Mouse (Mus musculus): ENCODE measurements at regions not wholly inside any gene's neighbourhood (a gene's known extent, or its start where the extent isn't known, plus 50 kb on each side); places are given as distances from the start of the nearest gene placed in this dataset.

- peak overlapping the region; percentile 73 for H3K27ac ChIP-seq (replicated peaks; ENCODE audit: insufficient read depth, low read depth, low read length)
- no peaks in the 10 kb centered on the region for H3K27me3 ChIP-seq (ENCODE audit: control insufficient read depth, insufficient read depth, low read length)
- TF ChIP-seq CTCF (IDR thresholded peaks at IDR 0.05; ENCODE audit: low read depth, low read length) (no peak), POLR2A (IDR thresholded peaks at IDR 0.05; ENCODE audit: extremely low read depth, insufficient read depth, low read length) (no peak)
- no peaks in the 10 kb centered on the region for H3K36me3 ChIP-seq (ENCODE audit: control insufficient read depth, insufficient read depth, low read length)
- no peak overlapping the region for H3K4me3 ChIP-seq (ENCODE audit: insufficient read depth, low read depth, low read length)
- H3K79me2 ChIP-seq (ENCODE audit: control insufficient read depth, insufficient read depth, low read length), result no peaks in the 10 kb centered on the region
- H3K4me1 ChIP-seq (ENCODE audit: control insufficient read depth, insufficient read depth, low read length), result peaks cover 14% of the 10 kb centered on the region
- DNase-seq (ENCODE audit: extremely low read depth, low read depth, low spot score), result peak; percentile 93
- no peak overlapping the region for H3K9ac ChIP-seq (ENCODE audit: low read depth, low read length)
- 27% methylated on average over 3 of the region's 3 CpGs for WGBS
Measured at GRCm38 (mm10) chr8:116334101-116334500, 170.7 kb upstream of the Dynlrb2 start.

GRCm38 (mm10) chr8:116320014-116320680 lies 184.6 kb upstream of the Dynlrb2 start:
- Histone ChIP-seq H3K4me3 (ENCODE audit: insufficient read depth, low read depth, low read length) (no peak overlapping the region), H3K27ac (replicated peaks; ENCODE audit: insufficient read depth, low read depth, low read length) (no peak overlapping the region), H3K4me1 (ENCODE audit: control insufficient read depth, insufficient read depth, low read length) (no peaks in the 10 kb centered on the region), H3K9ac (ENCODE audit: low read depth, low read length) (no peak overlapping the region), H3K27me3 (ENCODE audit: control insufficient read depth, insufficient read depth, low read length) (no peaks in the 10 kb centered on the region), H3K79me2 (ENCODE audit: control insufficient read depth, insufficient read depth, low read length) (no peaks in the 10 kb centered on the region), H3K36me3 (ENCODE audit: control insufficient read depth, insufficient read depth, low read length) (no peaks in the 10 kb centered on the region)
- TF ChIP-seq CTCF (IDR thresholded peaks at IDR 0.05; ENCODE audit: low read depth, low read length) (no peak), POLR2A (IDR thresholded peaks at IDR 0.05; ENCODE audit: extremely low read depth, insufficient read depth, low read length) (no peak)
- WGBS, result 93% methylated on average over 13 of the region's 13 CpGs
- DNase-seq (ENCODE audit: extremely low read depth, low read depth, low spot score), result no peak

- 69% methylated on average over 5 of the region's 5 CpGs for WGBS
- TF ChIP-seq CTCF (IDR thresholded peaks at IDR 0.05; ENCODE audit: low read depth, low read length) (no peak), POLR2A (IDR thresholded peaks at IDR 0.05; ENCODE audit: extremely low read depth, insufficient read depth, low read length) (no peak)
Measured at GRCm38 (mm10) chr8:116315410-116315809, 189.4 kb upstream of the Dynlrb2 start.

DNA sequence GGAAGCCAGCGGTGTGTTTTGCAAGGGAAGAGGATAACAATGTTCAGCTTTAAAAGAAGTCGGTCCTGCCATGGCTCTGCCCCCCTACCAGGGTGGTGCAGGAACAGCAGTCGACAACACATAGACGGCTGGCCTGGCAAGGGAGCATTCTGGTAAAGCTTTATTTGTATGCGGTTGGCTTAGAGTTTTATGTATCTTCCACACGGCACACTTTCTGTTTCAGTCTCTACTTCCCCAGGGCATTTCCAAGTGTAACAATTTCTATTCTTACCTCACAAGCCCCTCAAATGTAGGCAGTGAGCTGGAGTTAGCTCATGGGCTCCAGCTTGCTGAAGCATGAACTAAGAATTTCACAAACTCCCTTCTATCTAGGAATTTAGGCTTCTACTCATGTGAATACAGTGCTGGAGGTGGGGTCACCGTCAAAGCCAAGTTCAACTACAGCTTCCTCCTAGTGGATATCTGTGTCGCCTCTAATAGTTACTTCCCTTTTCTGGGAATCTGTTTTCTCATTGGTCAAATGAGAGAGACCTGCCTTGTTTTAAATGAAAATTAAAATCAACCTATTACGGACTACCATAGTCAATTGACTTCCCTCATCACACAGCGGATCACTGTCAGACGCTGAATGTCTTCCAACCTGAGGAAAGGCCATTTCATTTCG lies 190.2 kb upstream of the Dynlrb2 start:
- H3K4me1 ChIP-seq (ENCODE audit: control insufficient read depth, insufficient read depth, low read length), result no peaks in the 10 kb centered on the region
- H3K27me3 ChIP-seq (ENCODE audit: control insufficient read depth, insufficient read depth, low read length), result no peaks in the 10 kb centered on the region
- H3K27ac ChIP-seq (replicated peaks; ENCODE audit: insufficient read depth, low read depth, low read length), result no peak overlapping the region
- 87% methylated on average over 12 of the region's 12 CpGs for WGBS
- H3K4me3 ChIP-seq (ENCODE audit: insufficient read depth, low read depth, low read length), result no peak overlapping the region
- H3K9ac ChIP-seq (ENCODE audit: low read depth, low read length), result no peak overlapping the region
- no peak for DNase-seq (ENCODE audit: extremely low read depth, low read depth, low spot score)
- no peaks in the 10 kb centered on the region for H3K36me3 ChIP-seq (ENCODE audit: control insufficient read depth, insufficient read depth, low read length)
- H3K79me2 ChIP-seq (ENCODE audit: control insufficient read depth, insufficient read depth, low read length), result no peaks in the 10 kb centered on the region
- TF ChIP-seq POLR2A (IDR thresholded peaks at IDR 0.05; ENCODE audit: extremely low read depth, insufficient read depth, low read length), result no peak
- TF ChIP-seq CTCF (IDR thresholded peaks at IDR 0.05; ENCODE audit: low read depth, low read length), result no peak

More at GRCm38 (mm10) chr8:116315410-116315809, 189.4 kb upstream of the Dynlrb2 start:
- H3K27ac ChIP-seq (replicated peaks; ENCODE audit: insufficient read depth, low read depth, low read length), result no peak overlapping the region
- no peak overlapping the region for H3K9ac ChIP-seq (ENCODE audit: low read depth, low read length)
- H3K4me3 ChIP-seq (ENCODE audit: insufficient read depth, low read depth, low read length), result no peak overlapping the region
- no peaks in the 10 kb centered on the region for H3K4me1 ChIP-seq (ENCODE audit: control insufficient read depth, insufficient read depth, low read length)
- H3K36me3 ChIP-seq (ENCODE audit: control insufficient read depth, insufficient read depth, low read length), result no peaks in the 10 kb centered on the region
- no peak for DNase-seq (ENCODE audit: extremely low read depth, low read depth, low spot score)
- H3K79me2 ChIP-seq (ENCODE audit: control insufficient read depth, insufficient read depth, low read length), result no peaks in the 10 kb centered on the region
- no peaks in the 10 kb centered on the region for H3K27me3 ChIP-seq (ENCODE audit: control insufficient read depth, insufficient read depth, low read length)

- no peak for TF ChIP-seq POLR2A (IDR thresholded peaks at IDR 0.05; ENCODE audit: extremely low read depth, insufficient read depth, low read length)
- no peak for TF ChIP-seq CTCF (IDR thresholded peaks at IDR 0.05; ENCODE audit: low read depth, low read length)
Measured at GRCm38 (mm10) chr8:116298891-116299290, 205.9 kb upstream of the Dynlrb2 start.

More at GRCm38 (mm10) chr8:116298891-116299290, 205.9 kb upstream of the Dynlrb2 start:
- no peak overlapping the region for H3K9ac ChIP-seq (ENCODE audit: low read depth, low read length)
- no peaks in the 10 kb centered on the region for H3K36me3 ChIP-seq (ENCODE audit: control insufficient read depth, insufficient read depth, low read length)
- H3K4me3 ChIP-seq (ENCODE audit: insufficient read depth, low read depth, low read length), result no peak overlapping the region
- WGBS, result 93% methylated on average over 7 of the region's 7 CpGs
- no peaks in the 10 kb centered on the region for H3K27me3 ChIP-seq (ENCODE audit: control insufficient read depth, insufficient read depth, low read length)
- H3K4me1 ChIP-seq (ENCODE audit: control insufficient read depth, insufficient read depth, low read length), result no peaks in the 10 kb centered on the region
- no peak overlapping the region for H3K27ac ChIP-seq (replicated peaks; ENCODE audit: insufficient read depth, low read depth, low read length)
- H3K79me2 ChIP-seq (ENCODE audit: control insufficient read depth, insufficient read depth, low read length), result no peaks in the 10 kb centered on the region
- DNase-seq (ENCODE audit: extremely low read depth, low read depth, low spot score), result no peak

All from liver, adult 2 months (tissue).